Mouse (Mus musculus): ENCODE data around the gene Unc45b.

Unc45b gene

DNA sequence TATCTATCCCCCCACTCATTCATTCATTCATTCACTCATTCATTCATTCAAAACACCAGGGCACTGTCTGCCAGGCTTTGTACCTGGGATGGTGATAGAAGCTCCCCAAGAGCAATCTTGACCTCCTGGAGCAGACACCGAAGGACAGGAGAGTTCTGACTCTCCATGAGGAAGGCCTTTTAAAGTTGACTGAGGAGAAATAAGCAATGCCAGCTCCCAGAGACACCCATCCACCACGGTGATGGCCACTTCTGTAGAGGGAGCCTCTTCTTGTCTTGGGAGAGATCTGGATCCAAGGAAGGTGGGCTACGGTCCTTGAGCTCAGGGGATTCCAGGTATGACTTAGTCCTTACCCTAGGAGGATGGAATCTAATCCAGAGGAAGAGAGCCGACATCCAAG, at the start of gene Unc45b:
TSS of gene Unc45b (plus strand) at position 301 of the 400 bp plus-strand sequence.
- DNase-seq (ENCODE audit: low spot score in 2 of 2), result no peak

DNA sequence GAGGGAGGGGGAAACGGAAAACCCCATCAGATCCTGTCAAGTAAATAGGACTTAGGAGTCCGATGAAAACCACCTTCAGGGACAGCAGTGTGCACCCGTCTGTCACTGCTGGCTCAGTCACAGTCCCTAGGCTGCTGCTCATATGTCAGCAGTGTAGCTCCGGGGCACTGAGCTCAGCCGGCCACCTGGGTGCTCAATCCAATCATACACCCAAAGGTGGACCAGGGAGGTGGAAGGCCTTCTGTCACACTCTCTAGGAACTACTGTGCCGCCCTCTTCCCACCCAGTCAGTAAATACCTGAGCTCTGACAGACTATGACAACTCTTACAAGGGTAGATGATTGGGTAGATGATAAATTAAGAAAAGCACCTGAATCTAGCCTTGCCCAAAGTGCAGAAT, 49.6 kb upstream of the Unc45b start:
- DNase-seq (ENCODE audit: low spot score in 2 of 2), result no peak

DNA sequence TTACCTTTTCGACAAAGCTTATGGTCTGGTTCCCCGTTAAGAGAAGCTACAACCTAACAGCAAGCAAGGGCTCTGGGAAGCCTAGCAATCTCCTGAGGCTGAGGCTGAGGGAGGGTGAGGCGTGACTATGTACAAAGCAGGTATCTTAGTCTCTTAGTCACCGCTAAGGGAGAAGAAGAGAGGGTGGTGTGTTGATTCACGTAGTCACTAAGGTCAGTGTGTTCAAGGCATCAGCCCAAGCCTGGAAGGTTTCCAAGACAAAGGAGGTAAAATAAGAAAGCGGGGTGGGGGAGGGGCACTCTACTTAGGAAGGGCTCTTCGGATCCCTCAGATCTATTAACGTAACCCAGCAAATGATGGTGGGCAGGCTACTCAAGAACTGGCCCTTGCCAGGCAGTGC, 48.8 kb upstream of the Unc45b start:
- DNase-seq (ENCODE audit: low spot score in 2 of 2), result no peak

DNA sequence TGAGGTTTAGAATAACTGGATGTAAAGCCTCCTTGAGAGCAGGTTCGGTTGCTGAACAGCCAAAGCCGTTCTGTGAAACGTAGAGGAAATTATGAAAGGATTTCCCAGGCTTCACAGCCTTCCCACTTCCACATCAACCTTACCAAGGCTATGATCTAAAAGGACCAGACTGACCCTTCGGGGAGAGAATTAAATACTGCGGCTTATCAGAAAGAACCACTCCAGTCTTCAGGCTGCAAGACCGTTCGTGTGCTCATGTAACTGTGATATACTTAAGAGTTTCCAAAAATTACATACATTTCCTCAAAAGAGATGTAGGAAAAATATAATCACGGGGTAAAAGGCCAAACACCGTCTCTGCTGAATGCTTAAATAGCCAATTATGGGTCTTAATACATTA, 47.7 kb upstream of the Unc45b start:
- no peak for DNase-seq (ENCODE audit: low spot score in 2 of 2)

DNA sequence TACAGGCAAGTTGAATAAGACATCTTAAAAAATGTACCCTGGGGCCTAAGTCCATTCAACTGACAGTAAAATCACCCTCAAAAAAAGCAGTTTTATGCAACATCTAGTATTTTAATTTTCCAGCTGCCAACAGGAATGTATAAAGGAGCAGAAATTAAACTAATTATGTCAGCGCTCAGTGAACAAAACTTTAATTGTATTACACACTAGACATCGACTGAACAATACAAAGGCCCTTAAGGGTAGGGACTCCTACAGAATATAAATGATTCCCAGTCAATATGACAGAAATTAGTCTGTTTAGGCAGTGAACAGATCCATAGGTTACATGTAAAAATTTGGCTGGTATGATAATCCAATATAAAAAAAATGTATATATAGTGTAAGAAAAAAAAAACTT, 47.3 kb upstream of the Unc45b start:
- no peak for DNase-seq (ENCODE audit: low spot score in 2 of 2)

DNA sequence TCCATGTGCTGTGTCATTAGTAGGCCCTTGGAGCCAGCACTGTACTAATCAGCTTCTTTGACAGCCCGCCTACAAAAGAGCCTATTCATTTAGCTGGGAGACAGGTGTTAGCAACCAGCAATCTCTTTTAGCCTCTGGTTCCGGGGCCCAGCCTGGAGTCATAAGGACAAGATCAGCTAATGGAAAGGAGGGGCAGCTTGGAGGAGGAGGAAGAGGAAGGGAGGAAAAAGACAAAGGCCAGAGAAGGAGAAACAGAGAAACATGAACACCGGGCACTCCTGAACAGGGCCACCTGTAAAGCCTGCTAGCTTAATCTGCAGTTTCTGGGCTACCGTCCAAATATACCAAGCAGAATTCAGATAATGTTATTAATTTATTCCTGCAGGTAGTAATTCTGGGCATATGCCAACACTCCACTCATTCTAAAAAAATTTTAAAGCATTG, 46.8 kb upstream of the Unc45b start:
- no peak for DNase-seq (ENCODE audit: low spot score in 2 of 2)

DNA sequence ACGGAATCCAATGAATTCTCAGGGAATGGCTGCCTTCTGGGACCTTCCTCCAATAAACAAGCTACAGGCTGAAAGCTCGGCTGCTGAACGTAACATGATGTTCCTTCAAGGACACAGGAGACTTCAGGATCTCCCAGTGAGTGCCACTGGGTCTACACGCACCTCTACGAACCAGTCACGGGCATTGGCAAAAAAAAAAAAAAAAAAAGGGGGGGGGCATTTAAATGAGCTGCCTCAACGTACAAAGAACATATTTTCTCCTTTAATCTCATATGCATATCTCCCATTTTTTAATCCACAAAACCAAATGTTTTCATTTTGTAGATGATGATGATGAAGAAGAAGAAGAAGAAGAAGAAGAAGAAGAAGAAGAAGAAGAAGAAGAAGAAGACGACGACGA, 44.4 kb upstream of the Unc45b start:
- no peak for DNase-seq (ENCODE audit: low spot score in 2 of 2)

DNA sequence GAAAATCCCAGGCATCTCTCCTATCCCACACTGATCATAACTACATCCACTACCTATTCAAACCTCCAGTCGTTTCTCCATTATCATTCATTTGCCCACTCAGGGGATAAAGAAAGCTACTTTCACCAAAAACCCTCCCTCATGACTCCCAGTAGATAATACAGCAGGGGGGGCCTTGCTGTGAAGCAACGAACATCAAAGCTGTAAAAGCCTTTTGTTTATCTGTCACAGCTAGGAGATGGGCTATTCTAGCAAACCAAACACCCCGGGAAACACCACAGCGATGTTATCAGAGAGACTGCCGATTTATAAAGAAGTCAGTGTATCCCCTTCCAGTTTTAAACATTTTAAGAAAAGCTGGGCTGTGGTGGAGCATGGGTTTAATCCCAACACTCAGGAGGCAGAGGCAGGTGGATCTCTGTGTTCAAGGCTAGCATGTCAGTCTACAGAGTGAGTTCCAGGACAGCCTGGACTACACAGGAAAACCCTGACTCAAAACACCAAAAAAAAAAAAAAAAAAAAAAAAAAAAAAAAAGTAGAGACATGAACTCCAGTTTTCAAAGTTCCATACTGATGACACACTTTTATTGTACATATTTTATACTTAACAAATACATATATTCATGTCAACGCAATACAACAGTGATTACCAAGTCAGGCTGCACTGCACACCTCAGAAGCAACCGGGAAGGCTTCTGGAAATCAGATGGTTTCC, 43.3 kb upstream of the Unc45b start:
- DNase-seq (ENCODE audit: low spot score in 2 of 2), result no peak

DNA sequence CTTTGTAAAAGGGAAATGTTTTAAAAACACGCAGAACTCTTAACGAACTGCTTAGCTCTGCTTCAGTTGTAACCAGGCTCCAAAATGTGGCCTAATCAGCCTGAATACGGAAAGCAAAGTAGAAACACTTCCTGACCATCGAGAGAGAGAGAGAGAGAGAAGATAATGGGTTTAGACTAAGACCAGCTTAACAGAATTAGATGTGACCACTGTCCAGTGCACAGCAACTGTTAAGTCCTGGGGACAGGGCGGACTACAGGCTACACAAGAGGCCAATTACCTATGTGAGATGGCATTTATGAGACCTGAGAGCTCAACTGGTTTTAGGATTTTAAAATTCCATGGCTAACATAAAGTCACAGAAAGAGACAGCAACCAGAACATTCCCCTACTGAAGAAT, 42.4 kb upstream of the Unc45b start:
- DNase-seq (ENCODE audit: low spot score in 2 of 2), result no peak

DNA sequence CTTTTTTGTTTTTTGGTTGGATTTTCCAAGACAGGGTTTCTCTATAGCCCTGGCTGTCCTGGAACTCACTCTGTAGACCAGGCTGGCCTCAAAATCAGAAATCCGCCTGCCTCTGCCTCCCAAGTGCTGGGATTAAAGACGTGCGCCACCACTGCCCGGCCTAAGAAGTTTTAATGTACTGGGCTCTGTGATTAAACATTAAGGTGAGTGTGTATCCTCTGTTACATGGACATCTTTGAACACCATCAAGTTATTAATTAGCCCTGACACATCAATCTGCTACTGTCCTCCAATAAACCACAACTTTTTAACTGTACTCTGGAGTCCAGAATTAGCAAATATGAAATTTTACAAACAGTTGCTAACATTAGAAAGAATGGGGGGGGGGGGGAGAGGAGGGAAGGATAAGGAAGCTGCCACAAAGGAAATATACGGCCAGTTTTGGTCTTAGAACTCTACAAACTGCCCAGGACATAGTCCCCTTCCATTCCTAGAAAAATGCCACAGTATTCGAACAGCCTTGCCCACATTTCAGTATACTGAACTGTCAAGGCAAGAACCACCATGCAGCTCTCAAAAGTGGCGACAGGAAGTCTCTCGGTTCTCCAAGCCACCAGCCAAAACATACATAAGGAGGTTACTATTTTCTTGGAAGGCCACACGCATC, 40.7 kb upstream of the Unc45b start:
- no peak for DNase-seq (ENCODE audit: low spot score in 2 of 2)

DNA sequence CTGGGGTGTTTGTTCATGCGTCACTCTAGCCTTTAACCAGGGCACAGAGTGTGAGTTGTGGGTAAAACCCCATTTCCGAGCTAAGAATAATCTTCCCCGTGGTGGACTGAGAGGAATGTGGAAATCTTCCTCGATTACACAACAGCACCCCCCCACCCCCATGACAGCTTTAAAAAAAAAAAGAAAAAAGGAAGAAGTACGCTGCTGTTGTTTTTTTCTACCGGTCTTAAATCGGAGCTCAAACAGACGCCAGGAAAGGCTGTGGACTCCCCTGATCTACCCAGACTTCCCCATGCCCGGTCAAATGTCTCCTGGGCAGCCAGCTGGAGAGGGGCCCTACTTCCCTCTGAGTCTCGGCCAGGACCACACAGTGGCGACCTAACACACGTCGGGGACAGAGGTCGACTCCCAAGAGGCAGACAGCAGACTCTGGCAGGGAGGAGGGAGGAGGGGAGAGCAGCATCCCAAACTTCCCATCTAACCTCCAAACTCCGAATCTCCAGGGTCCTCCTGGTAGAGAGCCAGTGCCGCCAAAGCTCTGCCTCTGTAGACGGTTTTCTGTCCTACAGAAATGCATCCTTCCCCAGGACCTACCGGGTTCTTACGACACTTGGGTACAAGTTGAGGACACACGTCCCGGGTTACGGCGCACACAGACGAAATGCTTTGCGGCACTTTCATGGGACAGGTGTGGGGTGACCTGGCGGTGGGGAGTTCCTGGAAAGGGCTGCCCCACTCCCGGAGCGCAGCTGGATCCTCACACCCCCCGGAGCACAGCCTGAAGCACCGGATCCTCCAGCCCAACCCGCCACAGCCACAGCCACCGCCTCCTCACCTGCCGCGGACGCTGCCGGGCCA, 39.9 kb upstream of the Unc45b start:
- DNase-seq (ENCODE audit: low spot score in 2 of 2), result peak in 1 of 2 experiments; percentile 46

DNA sequence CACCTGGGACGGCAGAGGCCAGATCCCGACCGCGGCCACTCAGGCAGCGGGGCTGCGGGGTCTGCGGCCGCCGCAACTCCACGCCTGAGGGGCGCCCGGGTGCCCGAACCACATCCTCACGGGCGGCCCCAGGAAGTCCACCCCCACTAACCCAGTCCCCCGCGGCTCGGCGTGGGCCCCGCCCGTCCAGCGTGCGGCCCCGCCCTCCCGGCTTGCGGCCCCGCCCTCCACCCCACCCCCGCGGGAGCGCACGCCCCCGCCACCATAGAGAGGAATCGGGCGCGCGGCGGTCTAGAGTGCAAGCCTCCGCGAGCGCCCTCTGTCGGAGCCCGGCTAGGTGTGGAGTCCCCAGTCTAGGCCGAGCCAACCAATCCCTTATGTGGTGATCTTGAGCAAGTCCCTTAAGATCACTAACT, 39.3 kb upstream of the Unc45b start, which contains the start of gene Rffl:
TSS of gene Rffl (minus strand) at position 180 of the 416 bp plus-strand sequence.
- DNase-seq (ENCODE audit: low spot score in 2 of 2), result peak; percentile 85 to 95

DNA sequence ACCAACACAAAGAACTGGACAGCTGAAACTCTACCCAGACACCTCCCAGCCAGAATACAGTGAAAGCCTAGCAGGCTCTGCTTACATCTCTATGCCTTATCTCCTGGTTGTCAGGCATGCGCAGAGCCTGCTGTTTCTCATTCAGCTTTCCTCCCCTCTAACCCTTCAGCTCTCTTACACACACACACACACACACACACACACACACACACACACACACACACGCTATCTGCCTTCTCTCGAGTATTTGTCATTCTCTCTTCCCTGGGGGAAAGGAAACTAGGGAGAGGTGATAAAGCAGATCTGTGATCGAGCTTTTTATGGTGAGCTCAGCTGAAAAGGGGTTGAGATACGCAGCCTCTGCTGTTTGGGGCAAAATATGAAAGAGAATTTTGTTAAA, 35.4 kb upstream of the Unc45b start:
- DNase-seq (ENCODE audit: low spot score in 2 of 2), result no peak

DNA sequence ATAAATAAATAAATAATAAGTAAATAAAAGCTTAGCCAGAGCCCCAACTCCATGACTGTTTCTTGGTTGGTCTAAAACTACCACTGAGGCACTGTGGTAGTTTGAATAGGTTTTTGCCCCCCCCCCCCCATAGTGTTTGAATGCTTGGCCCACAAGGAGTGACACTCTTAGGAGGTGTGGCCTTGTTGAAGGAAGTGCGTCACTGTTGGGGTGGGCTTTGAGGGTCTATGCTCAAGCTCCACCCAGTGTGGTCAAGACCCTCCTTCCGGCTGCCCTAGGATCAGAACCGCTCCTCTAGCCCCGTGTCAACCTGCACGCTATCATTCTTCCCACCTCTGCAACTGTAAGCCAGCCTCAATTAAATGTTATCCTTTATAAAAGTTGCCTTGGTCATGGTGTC, 34.7 kb upstream of the Unc45b start:
- DNase-seq (ENCODE audit: low spot score in 2 of 2), result no peak

DNA sequence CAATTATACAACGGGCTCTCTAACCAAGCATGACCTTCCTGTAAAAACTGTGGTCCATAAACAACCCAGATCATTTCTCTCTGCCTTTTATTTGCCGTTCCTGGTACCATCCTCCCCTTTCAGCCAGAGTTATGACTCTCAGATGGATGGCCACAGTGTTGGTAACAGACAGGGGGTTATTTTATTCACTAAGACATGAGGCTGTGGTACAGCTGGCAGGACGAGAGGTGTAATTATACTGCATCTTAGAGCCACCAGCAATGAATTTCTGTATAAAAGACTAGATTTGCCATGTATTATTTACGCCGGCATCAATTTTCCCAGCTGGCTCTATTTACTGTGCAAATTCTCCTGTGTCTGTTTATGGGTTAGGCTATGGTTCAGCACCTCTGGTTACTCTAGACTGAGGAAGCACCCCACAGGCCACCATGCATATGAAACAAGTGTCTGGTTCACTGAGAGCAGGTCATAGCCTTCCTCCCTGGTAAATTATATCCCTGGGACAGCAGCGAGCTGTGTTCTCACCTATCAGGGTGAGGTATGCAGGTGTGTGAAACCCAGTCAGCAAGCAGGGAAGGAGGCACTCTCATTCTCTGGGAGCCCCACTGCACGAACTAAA, 32.5 kb upstream of the Unc45b start:
- DNase-seq (ENCODE audit: low spot score in 2 of 2), result no peak

DNA sequence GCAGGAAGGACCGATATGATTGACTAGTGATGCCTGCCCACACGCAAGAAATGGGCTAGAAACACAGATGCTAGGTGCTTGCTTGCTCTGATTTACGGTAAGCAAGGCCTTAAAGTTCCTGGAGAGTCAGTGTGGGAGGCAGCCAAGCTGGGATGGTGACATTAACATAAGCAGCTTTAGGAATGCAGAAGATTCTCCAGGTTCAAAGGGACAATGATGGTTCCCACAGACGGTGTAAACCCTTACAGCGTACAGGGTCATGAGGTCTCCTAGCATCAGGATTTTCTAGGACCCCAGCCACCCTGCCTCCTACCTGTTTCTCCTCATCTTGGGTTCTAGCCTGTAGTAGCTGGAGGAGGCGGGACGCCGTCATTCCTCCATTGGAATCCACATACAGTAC, 27.2 kb upstream of the Unc45b start:
- DNase-seq (ENCODE audit: low spot score in 2 of 2), result no peak

DNA sequence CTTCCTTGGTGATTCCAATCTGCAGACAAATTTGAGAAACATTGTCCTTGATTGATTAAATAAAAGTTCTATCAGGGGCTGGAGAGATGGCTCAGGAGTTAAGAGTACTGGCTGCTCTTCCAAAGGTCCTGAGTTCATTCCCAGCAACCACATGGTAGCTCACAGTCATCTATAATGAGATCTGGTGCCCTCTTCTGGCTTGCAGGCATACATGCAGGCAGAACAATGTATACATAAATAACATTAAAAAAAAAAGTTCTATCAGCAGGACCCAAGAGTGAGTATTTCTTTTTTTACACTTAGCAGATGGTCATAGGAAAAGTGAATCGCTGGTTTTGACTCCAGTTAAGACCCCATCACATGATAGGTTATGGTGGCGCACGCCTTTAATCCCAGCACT, 23.8 kb upstream of the Unc45b start:
- no peak for DNase-seq (ENCODE audit: low spot score in 2 of 2)

DNA sequence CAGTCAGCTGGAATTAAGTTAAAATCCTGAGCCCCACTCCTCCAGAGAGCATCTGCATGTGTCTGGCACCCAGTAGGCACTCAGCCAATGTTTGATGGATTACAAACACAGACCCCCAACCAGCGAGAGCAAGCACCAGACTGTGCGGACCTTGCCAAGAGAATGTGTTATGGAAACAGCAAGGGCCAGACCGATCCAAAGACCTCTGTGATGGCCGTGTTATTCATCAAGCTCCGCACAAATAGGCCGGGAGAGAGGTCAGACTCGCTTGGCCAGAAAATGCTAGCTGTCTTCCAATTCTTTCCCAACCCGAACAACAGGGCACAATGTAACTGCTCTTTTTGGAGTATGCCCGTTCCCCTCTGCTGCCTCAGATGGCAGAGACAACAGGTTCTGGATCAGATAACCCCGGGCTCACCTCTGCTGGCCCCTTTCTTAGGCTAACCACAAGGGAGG, 21.8 kb upstream of the Unc45b start:
- no peak for DNase-seq (ENCODE audit: low spot score in 2 of 2)

DNA sequence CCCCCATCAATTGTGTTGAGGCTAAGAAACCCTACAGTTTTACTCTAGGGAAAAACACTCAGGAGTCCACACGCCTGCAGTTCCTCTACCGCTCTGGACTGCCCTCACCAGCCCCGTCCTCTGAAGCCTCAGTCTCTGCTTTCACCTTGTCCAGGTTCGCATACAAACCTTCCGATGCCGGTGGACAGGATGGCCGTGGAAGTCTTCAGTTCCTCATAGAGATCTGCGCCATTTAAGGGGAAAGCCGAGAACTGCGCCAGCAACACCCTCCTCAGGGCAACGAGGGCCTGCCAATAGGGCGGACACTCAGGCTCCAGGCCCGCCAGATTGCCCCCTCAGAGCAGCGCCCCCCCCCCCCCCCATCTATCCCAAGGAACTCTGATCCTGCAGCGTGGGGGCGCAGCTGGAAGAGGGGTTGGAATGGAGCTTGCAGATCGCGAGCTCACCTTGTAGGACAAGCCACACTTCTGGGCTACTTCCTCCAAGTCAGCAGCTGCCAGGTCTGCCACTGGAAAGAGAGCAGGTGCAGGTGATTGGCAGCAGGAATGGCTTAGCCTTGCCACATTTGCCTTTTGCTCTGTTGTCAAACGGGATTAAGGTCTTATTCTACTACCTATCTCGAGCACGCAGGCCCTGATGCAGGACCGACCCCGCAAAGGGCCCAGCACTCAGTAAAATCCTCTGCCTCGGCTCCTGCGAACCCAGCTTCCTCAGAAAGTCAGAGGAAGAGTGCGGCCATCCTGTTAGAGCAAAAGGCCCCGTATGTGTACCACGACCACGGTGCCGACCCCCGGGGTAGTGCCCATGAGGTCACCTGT, 20.6 kb upstream of the Unc45b start:
- DNase-seq (ENCODE audit: low spot score in 2 of 2), result no peak

DNA sequence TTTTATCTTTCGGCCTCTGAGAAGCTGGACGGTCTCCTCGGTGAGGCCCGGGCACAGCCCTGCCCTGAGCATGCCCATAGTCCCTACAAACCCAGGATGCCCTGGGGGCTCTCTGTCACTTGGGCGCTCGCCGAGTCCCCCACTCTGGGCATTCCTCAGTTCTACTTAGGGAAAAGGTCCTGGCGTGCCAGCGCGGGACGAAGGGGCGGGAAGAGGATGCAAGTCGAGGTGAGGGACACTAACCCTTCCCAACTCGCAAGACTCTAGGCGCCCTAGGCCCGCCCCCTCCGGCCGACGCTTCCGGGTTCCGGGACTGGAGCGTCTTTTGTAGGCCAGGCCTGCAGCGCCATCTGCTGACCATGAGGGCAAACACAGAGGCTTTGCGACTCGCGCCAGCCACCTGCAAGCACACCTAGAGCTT, 20.0 kb upstream of the Unc45b start, which contains the start of gene Rad51d:
TSS of gene Rad51d (minus strand) at position 273 of the 421 bp plus-strand sequence.
- peak; percentile 88 to 94 for DNase-seq (ENCODE audit: low spot score in 2 of 2)

DNA sequence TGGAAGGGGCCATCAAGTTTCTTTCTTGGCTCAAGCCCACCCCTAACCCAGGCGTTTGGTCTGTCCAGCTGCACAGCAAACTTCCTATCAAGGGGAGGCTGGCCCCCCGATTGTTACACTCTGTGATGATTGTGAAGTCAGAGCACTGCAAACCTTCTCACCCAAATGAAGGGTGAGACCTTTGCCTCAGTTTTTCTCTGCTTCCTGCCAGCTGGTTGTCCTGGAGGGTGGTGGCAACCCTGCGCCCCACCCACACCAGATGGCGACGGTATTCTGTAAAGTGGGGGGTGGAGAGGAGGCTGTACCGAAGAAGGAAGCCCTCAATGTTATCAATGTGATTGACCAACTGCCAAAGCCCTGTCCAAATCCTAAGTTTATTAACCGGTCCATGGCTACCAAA, 18.4 kb upstream of the Unc45b start, which contains the start of gene Fndc8:
TSS of gene Fndc8 (plus strand) at position 189 of the 400 bp plus-strand sequence.
- DNase-seq (ENCODE audit: low spot score in 2 of 2), result no peak

All from urinary bladder, postnatal 4 days (tissue).